Mouse (Mus musculus) telencephalon, adult 2 months (tissue): Measurements from ENCODE around the gene Rybp.

Experiments
- DNase-seq: peaks from one replicate; pipeline ENCODE4 v3.0.0-alpha.2; 2011; ENCODE audit warnings: low read depth, low spot score

Rybp gene

DNA sequence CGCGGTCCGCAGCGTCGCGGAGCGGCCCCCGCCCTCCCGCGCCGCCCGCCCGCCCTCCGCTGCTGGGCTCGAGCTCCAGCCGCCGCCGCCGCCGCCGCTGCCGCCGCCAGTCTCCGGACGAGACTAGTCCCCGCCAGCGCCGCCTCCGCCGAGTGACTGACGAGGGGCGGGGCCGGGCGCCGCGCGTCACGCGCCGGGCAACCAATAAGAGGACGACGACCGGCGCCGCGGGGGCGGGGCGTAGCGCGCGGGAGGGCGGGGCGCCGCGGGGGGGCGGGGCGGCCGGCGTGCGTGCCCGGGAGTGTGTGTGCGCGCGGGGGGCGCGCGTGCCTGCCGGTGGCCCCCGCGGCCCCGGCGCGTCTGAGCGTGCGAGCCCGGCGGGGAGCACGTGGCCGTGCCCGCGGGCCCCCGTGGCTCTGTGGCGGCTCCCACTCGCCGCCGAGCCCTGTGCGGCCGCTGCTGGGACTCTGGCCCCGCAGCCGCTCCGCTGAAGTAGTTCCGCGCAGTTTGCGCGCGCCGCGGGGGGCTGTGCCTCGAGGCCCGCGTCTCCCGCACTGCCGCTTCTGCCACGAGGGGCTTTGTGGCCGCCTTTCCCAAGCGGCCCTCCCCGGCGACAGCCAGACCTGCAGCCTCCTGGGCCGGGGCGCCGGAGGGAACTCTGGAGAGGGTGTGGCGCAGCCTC lies at the start of gene Rybp:
Gene Rybp, minus strand, starts transcription at position 152 of the 682 bp plus-strand sequence.
- DNase-seq, result peak; percentile 67

DNA sequence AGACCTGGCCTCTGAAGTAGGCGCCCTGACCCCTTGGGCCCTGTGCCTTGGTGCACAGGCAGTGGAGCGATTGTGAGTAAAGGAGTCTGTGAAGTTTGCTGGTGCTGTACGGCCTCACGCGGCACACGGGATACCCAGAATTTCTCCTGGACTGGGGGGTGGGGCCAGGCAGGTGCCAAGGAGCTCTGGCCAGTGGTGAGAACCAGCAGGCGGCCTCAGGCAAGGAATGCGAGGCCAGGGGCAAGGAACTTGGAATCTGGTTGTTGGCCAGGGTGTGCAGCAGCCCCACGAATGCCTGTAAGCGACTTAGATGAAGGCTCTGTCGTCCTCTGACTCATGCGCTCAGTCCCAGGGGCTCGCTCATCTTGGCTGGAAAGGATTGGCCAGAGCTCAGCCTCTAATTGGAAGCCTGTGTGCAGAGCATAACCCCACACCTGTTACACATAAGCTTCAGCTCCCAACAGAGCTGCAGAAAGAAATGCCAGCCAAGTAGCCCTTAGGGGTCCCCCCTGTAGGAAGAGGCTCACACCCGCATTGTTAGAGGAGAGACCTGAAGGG lies 49.4 kb upstream of the Rybp start:
- no peak for DNase-seq

DNA sequence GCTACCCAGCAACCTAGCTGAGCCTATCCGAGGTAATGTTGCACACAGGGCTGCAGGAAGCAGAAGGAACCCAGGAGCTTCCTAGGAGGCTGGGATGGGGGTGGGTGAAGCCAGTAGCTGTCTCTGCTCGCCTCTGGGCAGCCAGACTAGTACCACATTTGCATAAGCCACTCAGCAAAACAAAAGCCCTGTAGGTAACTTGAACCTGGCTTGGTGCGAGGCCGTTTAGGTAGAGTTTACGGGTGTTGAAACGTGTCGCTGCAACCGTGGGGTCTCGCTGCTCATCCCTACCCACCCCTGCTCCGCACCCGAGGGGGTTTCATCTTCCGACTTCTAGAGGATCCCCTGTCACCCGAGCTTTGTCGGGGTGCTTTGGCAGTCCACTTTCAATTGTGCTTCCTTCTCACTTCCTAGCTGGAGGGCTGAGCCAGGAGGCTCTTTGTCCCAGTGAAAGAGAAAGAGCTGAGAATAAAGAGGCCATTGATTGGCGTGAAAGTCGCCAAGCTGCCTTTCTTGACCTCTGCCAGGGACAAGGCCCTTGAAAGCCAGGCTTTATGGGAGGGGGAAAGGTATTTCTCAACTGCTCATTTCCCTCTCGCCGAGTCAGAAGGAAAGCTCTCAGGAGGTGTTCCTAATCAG lies 48.3 kb upstream of the Rybp start:
- no peak for DNase-seq

DNA sequence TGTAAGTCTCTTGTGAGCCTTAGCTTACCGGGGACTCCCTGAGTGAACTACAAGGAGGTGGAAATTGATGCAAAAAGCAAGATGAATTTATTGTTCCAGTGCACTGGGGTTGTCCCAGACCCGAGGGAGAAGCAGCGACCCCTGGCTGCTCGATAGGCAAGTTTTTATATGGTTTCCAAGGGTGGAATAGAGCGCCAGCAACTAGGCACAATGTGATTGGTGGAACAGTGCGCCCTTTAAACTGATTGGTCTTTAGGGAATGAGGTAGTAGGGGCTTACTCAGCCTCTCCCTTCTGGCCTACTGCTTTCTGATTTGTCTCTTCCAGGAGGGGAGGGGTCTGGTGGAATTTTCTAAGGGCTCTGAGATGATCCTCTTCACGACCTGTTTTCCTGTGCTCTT lies 46.5 kb upstream of the Rybp start:
- DNase-seq, result no peak

GRCm38 (mm10) chr6:100332479-100332878 lies 45.2 kb upstream of the Rybp start:
- DNase-seq, result no peak

DNA sequence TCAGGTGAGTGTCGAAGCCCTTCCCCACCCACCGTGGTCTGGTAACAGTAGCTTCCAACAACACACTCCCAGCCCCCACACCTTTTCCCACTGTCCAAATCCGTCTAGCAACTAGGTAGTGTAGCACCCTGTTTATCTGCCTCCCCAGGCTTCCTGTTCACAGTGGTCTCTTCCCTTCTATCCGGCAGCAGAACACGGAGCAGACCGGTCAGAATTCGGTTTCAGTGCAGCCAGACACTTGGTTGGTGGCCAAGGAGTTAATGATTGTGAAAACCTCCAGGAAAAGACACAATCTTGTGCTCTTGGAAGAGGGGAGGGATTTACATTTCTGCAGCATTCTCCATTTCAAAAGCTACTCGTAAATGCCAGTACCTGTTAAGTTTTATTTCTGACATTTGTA lies 44.3 kb upstream of the Rybp start:
- no peak for DNase-seq

- no peak for DNase-seq
These were observed 43.8 kb upstream of the Rybp start for GRCm38 (mm10) chr6:100331055-100331454.

DNA sequence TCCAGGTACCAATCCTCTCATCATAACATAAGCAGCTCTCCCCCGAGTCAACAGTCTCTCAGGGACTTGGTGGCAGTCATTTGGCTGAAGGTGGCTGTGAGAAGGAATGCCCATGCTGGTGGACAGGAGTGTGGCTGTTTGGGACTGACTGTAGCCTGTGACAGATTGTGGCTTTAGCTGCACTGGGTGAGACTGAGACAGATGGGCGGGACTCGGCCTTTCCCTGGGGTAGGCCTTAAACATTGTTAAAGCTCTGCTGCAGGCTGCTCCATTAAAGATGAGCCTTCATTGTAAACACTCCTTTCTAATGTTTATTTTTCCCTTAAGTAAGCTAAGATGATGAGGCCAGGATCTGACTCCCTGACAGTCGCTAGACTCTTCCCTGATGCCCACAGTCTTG lies 42.3 kb upstream of the Rybp start:
- DNase-seq, result no peak

- peak; percentile 46 for DNase-seq
These were observed 39.8 kb upstream of the Rybp start for GRCm38 (mm10) chr6:100327050-100327449.

DNA sequence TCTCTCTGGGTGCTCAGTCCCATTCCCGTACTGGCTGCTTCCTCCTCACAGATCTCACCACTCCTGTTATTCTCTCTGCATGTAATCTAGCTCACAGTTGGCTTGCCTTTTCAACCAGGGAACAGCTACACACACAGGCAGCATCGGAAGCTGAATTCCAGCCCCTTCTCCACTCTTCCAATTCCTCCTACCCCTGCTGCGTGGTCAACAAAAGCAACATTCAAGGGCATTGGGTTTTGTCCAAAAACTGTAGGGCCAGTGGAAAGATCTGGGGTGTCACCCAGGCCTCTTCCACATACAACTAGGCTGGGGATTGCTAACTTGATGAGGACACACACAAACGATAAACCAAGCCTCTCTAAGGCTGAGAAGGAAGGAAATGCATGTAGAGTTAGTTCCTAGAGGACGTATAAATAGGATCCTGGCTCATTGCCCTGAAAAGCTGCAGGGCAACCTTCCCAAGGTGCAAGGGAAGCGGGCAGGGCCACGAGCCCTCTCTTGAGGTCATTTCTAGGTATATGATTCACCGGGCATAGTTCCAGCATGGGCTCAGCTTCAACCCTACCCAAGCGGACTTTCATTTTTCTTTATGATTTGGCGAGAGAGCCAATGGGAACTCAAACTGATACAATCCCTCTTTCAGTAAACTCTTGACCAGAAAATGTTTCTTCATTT lies 36.6 kb upstream of the Rybp start:
- DNase-seq, result no peak

GRCm38 (mm10) chr6:100322561-100322960 lies 35.3 kb upstream of the Rybp start:
- DNase-seq, result no peak

GRCm38 (mm10) chr6:100322145-100322544 lies 34.9 kb upstream of the Rybp start:
- DNase-seq, result no peak

DNA sequence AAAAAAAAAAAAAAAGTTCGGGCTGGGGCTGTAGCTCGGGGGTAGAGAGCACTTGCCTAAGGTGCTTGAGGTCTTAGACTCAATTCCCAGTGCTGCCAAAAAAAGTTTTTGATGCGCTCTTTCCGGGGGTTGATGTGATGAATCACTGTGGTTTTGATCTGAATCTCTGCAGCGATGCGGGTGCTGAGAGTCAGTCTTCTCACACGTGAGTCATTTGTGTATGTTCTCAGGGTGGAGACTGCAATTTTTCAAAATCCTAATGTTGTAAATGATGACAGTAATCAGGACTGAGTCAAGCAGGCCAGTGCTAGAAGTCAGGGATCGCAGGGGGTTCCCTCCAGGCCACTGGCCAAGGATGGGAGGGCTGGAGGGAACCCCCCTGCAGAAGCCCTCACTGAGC lies 26.9 kb upstream of the Rybp start:
- DNase-seq, result no peak

DNA sequence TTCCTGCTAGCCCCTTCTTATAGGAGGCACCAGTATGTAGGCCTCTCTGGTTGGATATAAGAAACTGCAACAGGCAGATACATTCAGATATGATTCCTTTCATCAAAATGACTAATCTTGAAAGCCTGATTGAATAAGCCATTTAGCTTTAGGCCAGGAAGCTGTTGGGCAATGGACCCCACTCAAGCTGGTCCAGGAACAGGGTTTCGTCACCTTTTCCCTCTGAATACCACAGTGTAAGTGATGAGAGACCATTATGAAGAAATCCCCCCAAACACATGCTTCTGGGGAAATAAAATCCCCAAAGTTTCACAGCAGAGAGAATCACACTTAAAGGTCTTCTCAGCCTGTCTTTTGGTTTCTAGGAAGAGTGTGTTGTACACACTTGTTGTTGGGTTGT lies 23.9 kb upstream of the Rybp start:
- DNase-seq, result no peak

- DNase-seq, result no peak
These were observed 17.5 kb upstream of the Rybp start for GRCm38 (mm10) chr6:100304831-100305230.

- DNase-seq, result no peak
These were observed 14.3 kb upstream of the Rybp start for GRCm38 (mm10) chr6:100301410-100302108.

DNA sequence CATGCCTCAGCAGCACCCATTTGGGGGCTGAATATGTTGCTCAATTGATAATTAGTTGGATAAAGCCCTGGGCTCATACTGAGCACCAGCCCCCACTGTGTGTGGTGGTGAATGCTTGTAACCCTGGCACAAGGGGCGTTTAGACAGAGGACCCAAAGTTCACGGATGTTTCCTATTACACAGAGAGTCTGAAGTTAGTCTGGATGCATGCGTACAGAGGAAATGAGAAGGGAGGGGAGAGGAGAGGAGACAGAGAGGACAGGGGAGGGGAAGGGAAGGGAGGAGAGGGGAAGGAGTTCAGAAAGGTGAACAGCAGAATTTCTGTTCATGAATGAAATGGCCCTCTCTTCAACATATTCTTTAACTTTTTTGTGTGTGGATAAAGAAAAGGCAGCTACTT lies 13.5 kb upstream of the Rybp start:
- DNase-seq, result no peak

DNA sequence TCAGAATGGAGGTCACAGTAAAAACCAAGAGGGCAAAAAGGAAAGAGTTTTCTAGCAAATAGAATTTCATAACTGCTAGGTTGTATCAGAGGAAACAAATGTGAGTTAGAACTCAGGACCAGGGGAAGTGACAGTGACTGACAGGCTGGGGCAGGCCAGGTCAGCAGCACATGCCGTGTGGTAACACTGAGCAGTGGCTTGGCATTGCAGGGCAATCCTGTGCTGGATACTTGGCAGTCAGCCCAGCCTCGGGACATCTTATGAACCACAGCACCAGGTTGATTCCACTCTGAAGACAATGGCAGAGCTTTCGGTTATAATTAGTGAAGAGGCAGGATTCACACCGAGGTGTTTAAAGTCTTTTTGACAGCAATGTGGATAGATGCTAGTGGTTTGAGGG lies 11.7 kb upstream of the Rybp start:
- DNase-seq, result no peak

DNA sequence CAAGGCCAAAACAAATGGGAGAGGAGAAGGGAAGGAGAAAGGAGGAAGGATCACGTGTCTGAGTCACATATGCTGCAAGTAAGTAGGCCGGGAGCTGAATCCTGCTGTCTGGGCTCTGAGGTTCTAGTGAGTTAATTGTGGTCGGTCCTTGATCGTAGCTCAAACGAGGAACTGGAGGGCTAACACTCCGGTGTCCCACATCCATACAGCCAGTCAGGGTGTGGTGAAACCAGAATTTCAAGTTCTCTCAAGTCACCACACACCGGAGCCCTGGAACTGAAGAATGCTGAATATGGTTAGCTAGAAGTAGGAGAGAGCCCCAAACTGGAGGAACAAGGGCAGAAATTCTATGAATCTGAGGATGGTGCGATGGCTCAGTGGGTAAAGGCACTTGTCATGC lies 10.3 kb upstream of the Rybp start:
- DNase-seq, result no peak

DNA sequence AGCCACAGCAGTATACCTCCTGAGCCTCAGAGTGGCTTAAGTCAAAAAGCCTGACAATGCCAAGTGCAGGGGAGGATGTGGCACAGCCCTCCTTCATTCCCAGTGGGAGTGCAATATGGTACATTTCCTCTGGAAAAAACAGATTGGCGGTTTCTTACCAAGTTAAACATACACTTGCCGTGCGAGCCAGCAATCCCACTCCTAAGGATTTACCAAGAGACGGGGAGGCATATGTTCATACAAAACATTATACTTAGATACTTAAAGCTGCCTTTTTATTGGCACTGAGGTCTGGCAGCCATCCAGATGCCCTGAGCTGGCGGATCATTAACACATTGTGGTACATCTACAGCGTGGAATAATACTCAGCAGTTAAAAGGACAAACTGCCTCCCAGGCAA lies 5.1 kb upstream of the Rybp start:
- DNase-seq, result peak; percentile 79

DNA sequence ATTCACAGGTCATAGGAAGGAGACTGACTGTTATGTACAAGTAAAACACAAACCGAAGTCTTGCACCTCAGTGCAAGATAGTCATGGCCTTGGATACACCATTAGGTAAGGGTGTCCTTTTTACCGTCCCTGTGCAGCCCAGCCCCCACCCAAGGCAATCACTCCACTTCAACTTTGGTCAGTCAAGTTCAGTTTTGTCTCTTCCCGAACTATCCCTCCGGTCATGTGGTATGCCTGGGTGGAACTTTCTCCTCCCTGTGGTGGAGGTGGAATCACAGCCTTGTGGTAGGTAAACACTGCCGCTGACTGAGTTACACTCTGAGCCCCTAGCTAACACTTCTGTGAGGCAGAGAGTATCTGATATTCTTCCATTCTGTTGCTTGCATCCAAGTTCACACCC lies 1.8 kb upstream of the Rybp start:
- DNase-seq, result no peak

GRCm38 (mm10) chr6:100288730-100289035 lies 1.4 kb upstream of the Rybp start:
- no peak for DNase-seq
